Mouse (Mus musculus) left cerebral cortex, postnatal 36 days (tissue): ENCODE measurements around the gene Hip1r. TPM values are rescaled to one million over a fixed set of nuclear protein-coding genes. Genes with fewer than 3 reads are reported as not detected.

Experiments
- DNase-seq, 2 experiments: peaks; one replicate each; pipeline ENCODE4 v3.0.0; 2021 to 2022; ENCODE audit warnings: low spot score in 2 of 2, mixed read lengths in 1 of 2
- intact Hi-C: fragments of 180-260 bp; cut with DNase I; formaldehyde crosslinking; loops from one replicate; pipeline ENCODE4 v1.15.1; 2025
- total RNA-seq, 2 experiments: library from RNA; stranded (reverse); gene quantifications; 2 replicates each; pipeline ENCODE4 v1.2.3; 2021

The Hip1r gene
- total RNA-seq, 2 experiments from 2014 or later = 70.3 to 77.3 TPM

- intact Hi-C loops = no loop called here
Measured at GRCm38 (mm10) chr5:123969216-123969615, 4.2 kb upstream of the Hip1r start.

GRCm38 (mm10) chr5:123970576-123970975 lies 2.9 kb upstream of the Hip1r start:
- no peak for DNase-seq
- intact Hi-C loops = no loop called here

More at GRCm38 (mm10) chr5:123969216-123969615, 4.2 kb upstream of the Hip1r start:
- DNase-seq = no peak

GRCm38 (mm10) chr5:123972453-123972852 lies 975 bp upstream of the Hip1r start:
- intact Hi-C loops = no loop called here
- no peak for DNase-seq

GRCm38 (mm10) chr5:123974179-123974485 lies 704 bp downstream of the Hip1r start:
- no peak for DNase-seq
- intact Hi-C loops = loop anchor here (2.0 kb wide), 1 partner anchor 21 kb away; no protein-coding TSS in a partner anchor

GRCm38 (mm10) chr5:123974616-123975111 lies 1.2 kb downstream of the Hip1r start:
- intact Hi-C loops = loop anchor here (2.0 kb wide), 1 partner anchor 22 kb away; no protein-coding TSS in a partner anchor
- no peak for DNase-seq

DNA sequence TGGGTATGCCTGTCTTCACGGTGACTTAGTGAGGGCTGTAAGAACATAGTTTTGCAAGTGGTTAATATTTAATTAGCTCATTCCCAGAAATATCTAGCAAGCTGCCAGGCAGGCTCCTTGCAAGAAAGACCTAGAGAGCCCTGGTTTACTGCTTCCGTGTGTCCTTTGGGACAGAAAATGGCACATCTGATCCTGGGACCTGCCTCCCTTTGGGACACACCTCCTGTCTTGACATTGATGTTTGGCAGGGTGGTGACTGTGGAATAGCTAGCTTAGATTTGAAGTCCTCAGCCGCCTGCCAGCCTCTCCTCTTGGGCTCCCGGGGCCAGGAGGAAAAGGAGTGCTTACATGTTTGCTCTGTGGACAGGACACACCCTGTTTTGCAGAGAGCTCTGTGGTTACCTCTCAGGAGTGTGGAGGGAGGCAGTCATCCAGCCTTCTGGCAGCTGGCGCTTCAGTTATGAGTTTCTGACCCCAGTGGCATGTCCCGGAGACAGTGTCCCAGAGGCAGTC lies 2.3 kb downstream of the Hip1r start:
- DNase-seq = no peak

DNA sequence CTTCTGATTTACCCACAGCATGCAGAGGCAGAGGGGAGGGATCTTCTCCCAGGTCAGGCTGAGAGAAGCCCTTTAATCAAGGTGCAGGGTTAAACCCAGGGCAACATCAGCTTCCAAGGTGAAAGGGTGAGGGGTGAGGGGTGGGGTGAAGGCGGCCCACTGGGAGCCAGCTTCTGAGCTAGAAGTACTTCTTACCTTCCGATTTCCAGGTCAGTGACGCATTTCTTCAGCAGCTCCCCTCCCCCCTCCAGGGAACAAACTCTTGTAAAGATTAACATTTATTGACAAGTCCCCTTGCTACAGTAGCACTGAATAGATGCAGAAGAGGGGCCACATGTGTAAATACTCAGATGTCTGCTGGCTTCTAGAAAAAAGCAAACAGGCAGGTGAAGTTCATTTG lies 3.8 kb downstream of the Hip1r start:
- no peak for DNase-seq
- intact Hi-C loops = no loop called here

More for the DNA sequence above, 2.3 kb downstream of the Hip1r start:
- intact Hi-C loops = loop anchor here (2.0 kb wide), 1 partner anchor 23 kb away; no protein-coding TSS in a partner anchor

GRCm38 (mm10) chr5:123978131-123978530 lies 4.7 kb downstream of the Hip1r start:
- intact Hi-C loops = no loop called here

DNA sequence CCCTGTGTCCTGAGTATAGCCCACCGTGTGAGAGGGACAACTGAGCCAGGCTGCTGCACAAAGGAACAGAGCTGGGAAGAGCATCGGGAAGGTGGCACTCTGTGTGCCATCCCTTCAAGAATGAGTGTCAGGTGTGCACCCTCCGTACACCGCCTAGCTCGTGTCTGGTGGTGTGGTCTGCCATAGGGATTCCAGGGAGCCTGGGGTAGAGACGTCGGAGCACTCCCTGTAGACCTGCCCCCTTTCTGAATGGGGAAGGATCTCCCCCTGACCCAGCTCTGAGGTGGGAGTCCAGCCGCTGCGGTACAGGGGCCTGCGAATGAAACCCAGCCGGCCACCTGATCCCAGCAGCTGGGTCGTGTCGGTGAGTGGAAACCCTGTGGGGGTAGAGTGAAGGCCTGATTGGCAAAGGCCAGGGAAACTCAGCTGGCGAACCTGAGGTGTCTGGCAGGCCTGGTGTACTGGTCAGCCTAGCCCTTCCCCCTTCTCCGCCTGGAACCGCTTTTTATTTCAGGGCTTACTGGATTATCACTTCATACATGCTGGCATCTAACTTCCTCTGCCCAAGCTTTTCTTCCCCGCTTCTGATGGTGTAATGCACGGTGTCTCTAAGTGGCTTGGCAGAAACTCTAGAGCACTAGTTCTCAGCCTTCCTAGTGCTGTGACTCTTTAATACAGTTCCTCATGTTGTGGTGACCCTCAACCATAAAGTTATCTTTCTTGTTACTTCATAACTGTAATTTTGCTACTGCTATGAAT lies 6.0 kb downstream of the Hip1r start:
- no peak for DNase-seq
- intact Hi-C loops = no loop called here

More at GRCm38 (mm10) chr5:123978131-123978530, 4.7 kb downstream of the Hip1r start:
- DNase-seq = no peak

DNA sequence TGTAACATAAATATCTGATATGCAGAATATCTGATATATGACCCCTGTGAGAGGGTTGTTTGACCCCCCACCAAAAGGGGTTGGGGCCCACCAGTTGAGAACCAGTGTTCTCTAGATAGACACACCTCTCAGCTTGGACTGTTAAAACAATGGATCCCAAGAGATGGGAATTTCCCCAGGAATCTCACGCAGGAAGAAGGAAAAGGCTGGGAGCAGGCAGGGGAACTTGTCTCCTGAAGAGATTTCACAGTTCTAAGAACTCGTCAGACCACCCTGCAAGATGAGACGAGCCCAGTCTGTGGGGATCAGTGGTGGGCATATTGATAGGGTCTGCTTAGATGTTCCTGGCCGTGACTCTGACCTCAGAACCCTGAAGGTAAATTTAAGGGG lies 6.5 kb downstream of the Hip1r start:
- DNase-seq = no peak
- intact Hi-C loops = no loop called here

GRCm38 (mm10) chr5:123980521-123981249 lies 7.3 kb downstream of the Hip1r start:
- no peak for DNase-seq

DNA sequence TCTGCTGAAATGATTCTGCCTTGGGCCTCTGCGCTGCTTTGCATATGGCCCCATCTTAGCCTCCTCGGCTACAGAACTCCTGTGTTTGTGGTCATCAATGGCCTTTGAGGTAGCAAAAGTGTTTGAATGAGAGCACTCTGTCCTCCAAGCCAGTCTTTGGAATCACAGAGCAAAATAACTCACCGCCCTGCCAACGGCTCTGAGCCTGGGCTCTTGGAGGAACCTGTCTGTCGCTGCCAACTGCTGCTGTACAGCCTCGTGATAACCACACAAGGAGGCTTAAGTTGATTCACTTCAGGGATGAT lies 7.8 kb downstream of the Hip1r start:
- no peak for DNase-seq
- intact Hi-C loops = no loop called here

More at GRCm38 (mm10) chr5:123980521-123981249, 7.3 kb downstream of the Hip1r start:
- intact Hi-C loops = no loop called here

GRCm38 (mm10) chr5:123982838-123983237 lies 9.4 kb downstream of the Hip1r start:
- intact Hi-C loops = no loop called here
- DNase-seq = no peak

DNA sequence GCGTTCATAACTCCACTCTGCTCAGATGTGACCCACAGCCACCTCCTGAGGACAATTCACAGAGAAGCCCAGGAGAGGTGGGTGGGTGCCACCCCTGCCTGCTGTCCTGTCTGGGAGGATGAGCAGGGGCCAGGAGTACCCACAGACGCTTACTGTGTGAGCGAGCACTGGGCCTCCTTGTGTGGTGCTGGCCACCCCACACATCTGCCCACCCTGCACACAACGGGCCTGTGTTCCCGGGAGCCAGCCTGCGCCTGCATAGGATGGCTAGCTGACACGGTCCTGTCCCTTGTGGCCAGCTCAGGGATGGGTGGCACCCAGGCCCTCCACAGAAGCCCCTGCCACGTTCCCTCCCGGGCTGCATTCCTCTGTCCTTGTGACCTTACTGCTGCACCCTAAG lies 12.0 kb downstream of the Hip1r start:
- intact Hi-C loops = no loop called here
- no peak for DNase-seq

GRCm38 (mm10) chr5:123986925-123987324 lies 13.5 kb downstream of the Hip1r start:
- DNase-seq = no peak
- intact Hi-C loops = no loop called here

DNA sequence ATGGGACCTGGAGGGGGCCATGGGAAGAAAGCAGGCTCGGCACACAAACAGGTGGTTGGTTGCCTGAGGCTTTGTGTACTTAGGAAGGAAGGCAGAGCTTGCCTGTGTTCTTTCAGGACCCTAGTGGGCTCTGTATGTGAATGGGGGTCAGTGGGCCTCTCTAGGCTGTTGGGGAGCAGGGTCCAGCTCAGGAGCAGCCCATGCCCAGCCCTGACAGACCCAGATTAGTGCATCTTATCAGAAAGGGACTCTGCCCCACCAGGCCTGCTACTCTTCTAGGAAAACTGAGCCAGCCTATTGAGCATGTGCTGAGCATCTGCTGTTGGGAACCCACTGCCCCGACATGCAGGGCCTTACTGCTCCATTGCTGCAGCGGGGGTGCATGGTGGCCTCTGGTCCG lies 14.1 kb downstream of the Hip1r start:
- DNase-seq = no peak
- intact Hi-C loops = no loop called here

DNA sequence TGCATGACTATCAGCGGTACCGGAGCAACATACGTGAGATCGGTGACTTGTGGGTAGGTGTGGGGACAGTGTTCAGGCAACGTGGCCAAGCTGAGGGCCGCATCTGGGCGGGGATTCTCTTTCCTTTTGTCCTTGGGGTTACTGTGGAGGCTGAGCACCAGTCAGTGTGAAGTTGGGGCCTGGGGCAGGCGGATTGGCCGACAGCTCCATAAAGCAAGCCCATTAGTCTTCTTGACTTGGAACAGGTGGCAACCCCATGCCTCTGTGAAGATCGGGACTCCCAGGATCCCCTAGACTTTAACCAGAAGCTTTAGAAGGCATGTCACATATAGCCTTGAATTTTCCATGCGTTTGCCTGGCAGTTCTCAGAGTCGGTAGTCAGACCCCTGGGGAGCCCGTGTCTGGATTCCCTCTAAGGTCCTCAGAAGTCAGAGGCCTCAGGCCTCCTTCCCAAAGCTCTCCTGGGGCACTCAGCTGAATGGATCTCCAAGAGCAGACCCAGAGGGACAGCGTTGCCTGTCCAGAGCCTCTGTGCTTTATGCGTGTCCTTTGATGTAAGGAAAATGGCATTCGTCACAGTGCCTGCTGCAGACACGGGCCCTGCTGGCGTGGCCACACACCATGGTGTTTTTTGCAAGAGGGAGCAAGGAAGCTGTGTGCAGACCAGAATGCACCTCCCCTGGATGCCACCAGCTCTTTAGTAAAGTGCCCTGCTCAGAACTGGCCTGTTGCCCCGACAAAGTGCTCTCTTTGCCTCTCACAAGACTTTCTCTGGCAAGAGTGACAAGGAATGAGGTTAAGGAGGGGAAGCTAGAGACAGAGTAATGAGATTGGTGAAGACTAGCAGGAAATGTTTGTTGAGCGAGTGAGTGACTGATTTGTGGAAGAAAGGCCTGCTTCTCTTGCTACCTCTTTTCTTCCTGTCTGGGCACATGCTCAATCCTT lies 16.8 kb downstream of the Hip1r start:
- DNase-seq = no peak
- intact Hi-C loops = no loop called here

GRCm38 (mm10) chr5:123991321-123991720 lies 17.9 kb downstream of the Hip1r start:
- intact Hi-C loops = no loop called here
- no peak for DNase-seq

DNA sequence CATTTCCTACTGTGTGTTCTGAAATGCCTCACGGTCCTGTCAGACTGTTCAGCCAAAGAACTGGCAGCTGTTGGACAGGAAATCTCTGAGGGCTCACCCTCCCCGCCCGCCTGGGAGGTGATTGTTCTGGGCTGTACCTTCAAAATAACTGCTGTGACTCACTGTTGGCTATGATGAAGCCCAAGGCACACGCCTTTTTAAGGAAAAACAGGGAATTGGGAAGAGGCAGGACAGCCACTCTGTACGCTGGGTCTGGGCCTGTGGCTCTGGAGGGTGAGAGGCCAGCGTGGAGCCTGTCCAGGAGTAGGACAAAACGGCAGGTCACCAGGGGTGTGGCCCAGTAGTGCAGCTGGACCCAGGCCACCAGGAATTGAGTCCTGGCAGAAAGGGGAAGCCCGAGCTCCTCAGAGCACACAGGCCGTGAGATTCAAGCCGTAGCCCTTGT lies 18.8 kb downstream of the Hip1r start:
- intact Hi-C loops = no loop called here
- DNase-seq = peak in 1 of 2 experiments; percentile 44
